In the genomic region with DNA sequence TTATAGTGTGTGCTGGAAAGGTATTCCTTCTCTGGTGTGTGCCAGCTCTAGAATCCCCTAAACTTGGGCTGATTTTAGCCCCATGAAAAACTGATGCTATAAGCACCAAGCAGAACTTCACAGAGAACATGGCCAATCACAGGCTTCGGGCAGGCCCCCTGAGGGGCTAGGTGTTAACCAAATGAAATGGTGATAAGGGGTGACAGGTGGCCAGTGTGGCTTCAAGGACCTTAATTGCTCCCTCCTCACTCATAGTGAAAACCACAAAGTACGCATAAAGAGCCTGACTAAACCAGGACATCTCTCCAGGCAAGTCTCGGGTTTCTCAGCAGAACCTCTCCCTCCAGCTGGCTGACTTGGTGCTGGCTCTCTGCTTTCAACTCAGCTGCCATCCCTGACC, we compare ENCODE assay signal across 14 mouse cellular contexts.
"Had no signal": no experiment of that assay in that cellular context is flagged by ENCODE, and none has a peak within 500 bp of the region (broad histone marks: within the 10 kb centered on the region; RNA-seq: fewer than 3 reads in every experiment).

No protein-coding gene starts in this region.

- H3K27ac ChIP-seq: midbrain, embryonic 10.5 days; midbrain, embryonic 12.5 days; neural tube, embryonic 12.5 days; stomach, embryonic 15.5 days; stomach, postnatal 0 days had no signal

- H3K9ac ChIP-seq: lung, embryonic 14.5 days; midbrain, embryonic 12.5 days; neural tube, embryonic 12.5 days; stomach, embryonic 15.5 days had no signal

- H3K27me3 ChIP-seq: neural tube, embryonic 12.5 days; stomach, embryonic 15.5 days had no signal

- H3K9me3 ChIP-seq: midbrain, embryonic 10.5 days; midbrain, embryonic 12.5 days; neural tube, embryonic 12.5 days; stomach, embryonic 15.5 days had no signal

- H3K4me3 ChIP-seq: midbrain, embryonic 10.5 days; midbrain, embryonic 12.5 days; neural tube, embryonic 12.5 days; stomach, embryonic 15.5 days had no signal

- DNase-seq: lung, adult 18-20 months; lung, embryonic 14.5 days; lung, postnatal 10 days; lung, postnatal 4 days; midbrain, embryonic 14.5 days; right cerebral cortex, postnatal 14 days; thymus, adult 2 months; thymus, postnatal 25 days; thymus, postnatal 4 days had no signal

- H3K4me2 ChIP-seq: lung, embryonic 14.5 days; midbrain, embryonic 12.5 days; neural tube, embryonic 12.5 days; stomach, embryonic 15.5 days had no signal

- H3K36me3 ChIP-seq: midbrain, embryonic 10.5 days; midbrain, embryonic 12.5 days; neural tube, embryonic 12.5 days; stomach, embryonic 15.5 days had no signal

- H3K4me1 ChIP-seq: midbrain, embryonic 10.5 days; midbrain, embryonic 12.5 days; neural tube, embryonic 12.5 days; stomach, embryonic 15.5 days had no signal
